Mouse (Mus musculus) heart, embryonic 11.5 days (tissue): ENCODE measurements around the gene Gm3625. TPM values are rescaled to one million over a fixed set of nuclear protein-coding genes. Genes with fewer than 3 reads are reported as not detected.
A peak's percentile ranks its signal among the peaks of the same experiment; 100 is the strongest.
"Not testable (repeated sequence)": the region's sequence is repeated elsewhere in the genome, so short reads cannot be mapped to it uniquely, and the experiment has no call there.

ENCODE experiments used
- ATAC-seq: fragments of 200-750 bp; cut with Nextera tagmentation; replicated peaks from 2 replicates; pipeline ENCODE4 v1.8.0; 2017; ENCODE audit warnings: moderate library complexity; ENCODE audit not compliant: insufficient number of reproducible peaks, low FRiP score, low TSS enrichment
- H3K27ac ChIP-seq: fragments of 300-500 bp; sonication (generic); 2 replicates; pipeline ENCODE4 v1.5.1; 2014; ENCODE audit warnings: mild to moderate bottlenecking, low read depth, low read length
- H3K27me3 ChIP-seq: fragments of 300-500 bp; sonication (generic); 2 replicates; pipeline ENCODE4 v1.6.1; 2014; ENCODE audit warnings: mild to moderate bottlenecking, low read length, mixed read lengths; ENCODE audit not compliant: control insufficient read depth, insufficient read depth
- H3K36me3 ChIP-seq: fragments of 300-500 bp; sonication (generic); 2 replicates; pipeline ENCODE4 v1.6.1; 2014; ENCODE audit warnings: mild to moderate bottlenecking, low read length, moderate library complexity, mixed read lengths; ENCODE audit not compliant: control insufficient read depth, insufficient read depth
- H3K4me1 ChIP-seq: fragments of 300-500 bp; sonication (generic); 2 replicates; pipeline ENCODE4 v1.6.1; 2014; ENCODE audit warnings: low read length; ENCODE audit not compliant: control insufficient read depth, insufficient read depth
- H3K4me2 ChIP-seq: fragments of 300-500 bp; sonication (generic); 2 replicates; pipeline ENCODE4 v1.6.1; 2014; ENCODE audit warnings: mild to moderate bottlenecking, moderate library complexity
- H3K4me3 ChIP-seq: fragments of 300-500 bp; sonication (generic); 2 replicates; pipeline ENCODE4 v1.5.1; 2014; ENCODE audit warnings: low read depth, low read length
- H3K9ac ChIP-seq: fragments of 300-500 bp; sonication (generic); 2 replicates; pipeline ENCODE4 v1.6.1; 2014; ENCODE audit warnings: mild to moderate bottlenecking, low read depth, low read length, moderate library complexity
- H3K9me3 ChIP-seq: fragments of 300-500 bp; sonication (generic); replicated peaks from 2 replicates; pipeline ENCODE4 v1.6.1; 2016; ENCODE audit warnings: low read length; ENCODE audit not compliant: control insufficient read depth
- WGBS: fragments of 180-500 bp; shearing (Covaris S2); extraction: QIAGEN DNeasy Blood & Tissue Kit; methylation state at CpG from one replicate; pipeline ENCODE4 v1.1.7; 2014; ENCODE audit not compliant: insufficient replicate concordance; 5-methylcytosine and 5-hydroxymethylcytosine counted together
- polyA plus RNA-seq: library from polyadenylated mRNA; unstranded; fragments of >200 nt; fragmentation: Nextera tagmentation; extraction: Ambion mirVana; gene quantifications from 2 replicates; pipeline ENCODE4 v1.2.1, GENCODE M21; 2014

Gm3625 gene
- polyA plus RNA-seq, 1 experiment from 2014 or later, result not detected

- Histone ChIP-seq H3K9me3 (no peaks in the 10 kb centered on the region), H3K9ac (no peak overlapping the region), H3K4me2 (no peak overlapping the region), H3K36me3 (no peaks in the 10 kb centered on the region), H3K4me1 (no peaks in the 10 kb centered on the region), H3K27ac (no peak overlapping the region), H3K27me3 (no peaks in the 10 kb centered on the region), H3K4me3 (no peak overlapping the region)
- 72% methylated on average over 4 of the region's 4 CpGs for WGBS
- ATAC-seq, result no peak
Observed at GRCm38 (mm10) chr12:4574065-4574464, 18.7 kb downstream of the Gm3625 start.

GRCm38 (mm10) chr12:4571864-4572263, 20.9 kb downstream of the Gm3625 start:
- H3K4me3 ChIP-seq, result no peak overlapping the region
- no peak overlapping the region for H3K9ac ChIP-seq
- ATAC-seq, result no peak
- no peaks in the 10 kb centered on the region for H3K27me3 ChIP-seq
- WGBS, result 39% methylated on average over 5 of the region's 5 CpGs
- H3K27ac ChIP-seq, result no peak overlapping the region
- no peak overlapping the region for H3K4me2 ChIP-seq
- H3K4me1 ChIP-seq, result no peaks in the 10 kb centered on the region
- H3K36me3 ChIP-seq, result no peaks in the 10 kb centered on the region
- H3K9me3 ChIP-seq, result no peaks in the 10 kb centered on the region

- 48% methylated on average over 9 of the region's 9 CpGs for WGBS
- ATAC-seq, result no peak
- Histone ChIP-seq H3K9me3 (no peaks in the 10 kb centered on the region), H3K27me3 (no peaks in the 10 kb centered on the region), H3K27ac (peak overlapping the region; percentile 68), H3K4me2 (no peak overlapping the region), H3K36me3 (no peaks in the 10 kb centered on the region), H3K9ac (no peak overlapping the region), H3K4me3 (no peak overlapping the region), H3K4me1 (peaks cover 4% of the 10 kb centered on the region; the same call in 1 of the 2 replicates)
Observed at GRCm38 (mm10) chr12:4558475-4559279, 34.0 kb downstream of the Gm3625 start.

GRCm38 (mm10) chr12:4558013-4558412, 34.7 kb downstream of the Gm3625 start:
- Histone ChIP-seq H3K4me1 (peaks cover 4% of the 10 kb centered on the region; the same call in 1 of the 2 replicates), H3K4me2 (no peak overlapping the region), H3K27ac (no peak overlapping the region), H3K27me3 (no peaks in the 10 kb centered on the region), H3K9ac (no peak overlapping the region), H3K36me3 (no peaks in the 10 kb centered on the region), H3K9me3 (no peaks in the 10 kb centered on the region), H3K4me3 (no peak overlapping the region)
- WGBS, result 87% methylated on average over 3 of the region's 3 CpGs
- no peak for ATAC-seq

- H3K4me1 ChIP-seq, result peaks cover 4% of the 10 kb centered on the region; the same call in 1 of the 2 replicates
- no peaks in the 10 kb centered on the region for H3K9me3 ChIP-seq
- H3K36me3 ChIP-seq, result no peaks in the 10 kb centered on the region
- H3K4me3 ChIP-seq, result no peak overlapping the region
- 58% methylated on average over 3 of the region's 3 CpGs for WGBS
- H3K27me3 ChIP-seq, result no peaks in the 10 kb centered on the region
- H3K27ac ChIP-seq, result no peak overlapping the region
- H3K9ac ChIP-seq, result no peak overlapping the region
- H3K4me2 ChIP-seq, result no peak overlapping the region
- no peak for ATAC-seq
Observed at GRCm38 (mm10) chr12:4557436-4557835, 35.3 kb downstream of the Gm3625 start.

- Histone ChIP-seq H3K9me3 (no peaks in the 10 kb centered on the region), H3K4me1 (peaks cover 8% of the 10 kb centered on the region), H3K4me2 (no peak overlapping the region), H3K4me3 (no peak overlapping the region), H3K9ac (no peak overlapping the region), H3K36me3 (no peaks in the 10 kb centered on the region), H3K27me3 (no peaks in the 10 kb centered on the region), H3K27ac (no peak overlapping the region)
- ATAC-seq, result no peak
- WGBS, result 84% methylated on average over 9 of the region's 9 CpGs
Observed at GRCm38 (mm10) chr12:4556891-4557290, 35.8 kb downstream of the Gm3625 start.

- Histone ChIP-seq H3K4me2 (no peak overlapping the region), H3K9me3 (no peaks in the 10 kb centered on the region), H3K4me1 (peaks cover 11% of the 10 kb centered on the region), H3K36me3 (no peaks in the 10 kb centered on the region), H3K4me3 (no peak overlapping the region), H3K27ac (no peak overlapping the region), H3K9ac (no peak overlapping the region), H3K27me3 (no peaks in the 10 kb centered on the region)
- ATAC-seq, result no peak
- WGBS, result 79% methylated on average over 6 of the region's 6 CpGs
Observed at GRCm38 (mm10) chr12:4555451-4555850, 37.3 kb downstream of the Gm3625 start.

GRCm38 (mm10) chr12:4553704-4554103, 39.0 kb downstream of the Gm3625 start:
- H3K9me3 ChIP-seq, H3K9ac ChIP-seq, H3K4me1 ChIP-seq, H3K4me2 ChIP-seq, H3K27me3 ChIP-seq, ATAC-seq, H3K4me3 ChIP-seq, H3K27ac ChIP-seq, H3K36me3 ChIP-seq: not testable (repeated sequence)
- WGBS, result 70% methylated on average over 3 of the region's 3 CpGs
